Mouse (Mus musculus) activated CD4-positive, CD25-positive, alpha-beta regulatory T cell, adult 4 months (primary cell): ENCODE data around the gene Klhl9. TPM values are rescaled to one million over a fixed set of nuclear protein-coding genes. Genes with fewer than 3 reads are reported as not detected.

ENCODE experiments used
- ATAC-seq: one replicate; pipeline ENCODE4 v1.8.0; 2017
- polyA plus RNA-seq, 2 experiments: library from polyadenylated mRNA; unstranded; fragments of 100-300 nt; shearing (Covaris generic); gene quantifications; one replicate each; pipeline ENCODE4 v1.2.1; 2017

Gene Klhl9
- polyA plus RNA-seq, 2 experiments from 2014 or later, result 31.9 to 33.2 TPM

DNA sequence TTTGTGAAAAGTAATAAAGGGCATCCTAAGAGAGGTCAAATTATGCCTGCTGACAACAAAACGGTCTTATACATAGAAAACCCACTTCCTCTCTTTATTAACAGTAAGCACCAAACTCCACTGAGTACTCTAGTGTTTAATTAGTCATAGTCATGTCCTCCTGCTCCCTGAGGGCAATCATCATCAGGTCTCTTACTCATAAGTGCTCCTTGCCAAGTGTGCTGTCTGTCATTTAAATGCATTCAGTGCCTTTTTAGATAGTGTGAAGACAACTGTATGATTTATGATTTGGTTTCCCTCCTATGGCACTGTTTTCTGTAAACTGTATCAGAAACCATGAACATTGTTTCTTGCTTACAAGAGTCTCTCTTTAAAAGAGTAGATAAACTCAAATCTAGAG is 8.0 kb downstream of the Klhl9 start:
- ATAC-seq, result no peak

DNA sequence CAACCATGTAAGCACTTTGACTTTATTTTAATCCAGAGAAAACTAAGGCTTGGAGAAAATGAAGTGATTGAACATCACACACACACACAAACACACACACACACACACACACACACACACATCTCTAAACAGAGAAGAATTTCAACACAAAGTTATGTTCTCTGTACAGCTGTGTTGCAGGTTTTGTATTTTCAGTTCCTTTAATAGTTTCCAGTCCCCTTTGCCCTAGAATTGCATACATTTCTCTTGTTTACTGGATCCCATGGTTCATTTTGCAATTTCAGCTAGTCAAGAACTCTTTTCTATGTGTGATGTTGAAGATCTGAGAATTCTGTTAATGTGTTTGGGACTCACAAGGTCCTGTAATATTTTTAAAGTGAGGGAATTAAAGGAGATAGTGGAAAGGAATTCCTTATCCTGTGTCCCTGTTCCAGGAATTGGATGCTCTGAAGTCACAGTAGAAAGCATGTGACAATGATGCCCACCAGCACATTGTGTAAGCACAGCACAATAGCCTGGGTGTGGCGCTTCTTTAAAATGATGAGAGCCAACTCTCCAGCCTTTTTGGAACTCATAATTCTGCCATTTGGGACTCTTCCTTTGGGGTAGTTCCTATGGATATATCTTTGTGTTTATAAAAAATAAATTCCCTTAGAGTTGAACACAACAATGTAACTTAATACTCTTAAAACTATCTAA is 15.0 kb downstream of the Klhl9 start:
- ATAC-seq, result no peak

- ATAC-seq, result no peak
Measured at GRCm38 (mm10) chr4:88705924-88706323, 16.3 kb downstream of the Klhl9 start.

- ATAC-seq, result no peak
Measured at GRCm38 (mm10) chr4:88699301-88699700, 23.0 kb downstream of the Klhl9 start.

DNA sequence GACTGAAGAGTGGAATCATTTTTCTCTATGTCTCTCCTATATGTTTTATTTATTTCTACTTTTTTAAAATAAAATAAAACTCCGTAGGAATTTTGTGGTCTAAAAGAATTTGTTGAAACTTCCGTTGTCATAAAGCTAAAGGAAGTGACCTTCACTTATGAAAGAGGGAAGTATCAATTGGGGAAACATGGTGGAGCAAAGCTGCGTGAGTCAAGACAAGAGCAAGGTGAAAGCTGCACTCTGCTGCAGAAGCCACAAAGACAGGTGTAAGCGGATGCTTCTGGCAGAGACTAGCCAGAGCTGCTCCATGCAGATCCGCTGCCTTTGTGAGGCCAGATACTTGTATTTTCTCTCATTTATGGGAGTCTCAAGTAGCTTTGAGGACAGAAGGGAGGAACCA is 23.5 kb downstream of the Klhl9 start:
- no peak for ATAC-seq

GRCm38 (mm10) chr4:88697753-88698152 is 24.5 kb downstream of the Klhl9 start:
- no peak for ATAC-seq

DNA sequence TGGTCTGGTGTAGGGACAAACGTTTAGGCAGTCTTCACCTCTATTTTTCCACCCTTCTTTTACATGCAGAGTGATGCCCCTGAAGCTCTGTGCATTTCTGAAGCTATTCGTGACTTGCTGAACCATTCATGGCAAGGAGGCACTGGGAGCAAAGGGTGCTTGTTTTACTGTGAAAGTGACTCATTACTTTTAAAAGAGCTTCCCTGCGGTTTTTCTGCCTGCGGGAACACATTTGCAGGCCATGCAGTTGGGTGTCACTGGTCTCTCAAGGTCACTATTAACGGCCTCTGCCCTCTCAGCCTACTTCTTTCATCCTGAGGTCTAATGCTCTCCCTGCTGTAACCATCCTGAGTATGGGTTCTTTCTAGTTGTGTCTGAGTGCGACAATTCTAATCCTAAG is 25.2 kb downstream of the Klhl9 start:
- no peak for ATAC-seq

GRCm38 (mm10) chr4:88696237-88696884 is 25.9 kb downstream of the Klhl9 start:
- peak; percentile 44 for ATAC-seq

GRCm38 (mm10) chr4:88693392-88693791 is 28.9 kb downstream of the Klhl9 start:
- peak; percentile 70 for ATAC-seq

GRCm38 (mm10) chr4:88692537-88692936 is 29.7 kb downstream of the Klhl9 start:
- peak; percentile 86 for ATAC-seq

GRCm38 (mm10) chr4:88691259-88691658 is 31.0 kb downstream of the Klhl9 start, which contains the start of gene Ifnab:
TSS of gene Ifnab (minus strand) at chr4:88691359.
- ATAC-seq, result no peak

DNA sequence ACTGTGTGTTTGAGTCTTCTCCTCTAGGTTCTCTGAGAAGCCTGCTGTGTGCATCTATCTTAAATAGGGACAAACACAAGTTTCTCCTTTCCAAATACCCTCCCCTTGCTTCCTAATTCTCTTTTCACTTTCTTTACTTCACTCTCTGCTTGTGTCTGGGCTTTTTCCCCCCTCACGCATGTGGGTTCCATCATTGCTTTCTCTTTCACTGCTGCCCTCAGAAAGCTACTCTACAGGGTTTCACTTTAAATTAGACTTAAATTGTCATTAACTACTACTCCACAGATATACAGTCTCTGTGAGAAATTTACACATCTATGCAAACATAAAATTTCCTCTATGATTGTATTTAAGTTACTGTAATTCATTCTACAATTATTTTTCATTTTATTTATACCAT is 38.5 kb downstream of the Klhl9 start, which contains the start of gene Ifna2:
Gene Ifna2 (minus strand): TSS at position 101 of the 400 bp plus-strand sequence.
- no peak for ATAC-seq

GRCm38 (mm10) chr4:88681353-88681752 is 40.9 kb downstream of the Klhl9 start:
- ATAC-seq, result no peak

DNA sequence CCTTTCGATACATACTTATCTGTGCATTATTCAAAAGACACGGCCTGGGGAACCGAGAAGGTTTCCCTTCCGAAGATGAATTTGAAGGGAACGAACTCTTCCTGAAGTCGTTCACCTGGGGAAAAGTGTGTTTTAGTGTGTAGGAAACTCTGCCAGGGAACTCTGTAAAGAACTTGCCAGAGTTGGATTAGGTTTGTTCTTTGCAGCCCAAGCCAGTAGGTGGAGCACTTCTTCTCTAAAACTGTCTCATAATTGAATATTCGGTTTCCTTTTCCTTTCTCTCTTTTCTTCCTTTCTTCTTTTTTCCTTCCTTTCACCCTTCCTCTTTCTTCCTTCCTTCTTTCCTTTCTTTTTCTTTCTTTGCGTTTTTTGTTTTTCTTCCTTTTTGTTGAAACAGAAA is 41.9 kb downstream of the Klhl9 start:
- ATAC-seq, result peak; percentile 57

DNA sequence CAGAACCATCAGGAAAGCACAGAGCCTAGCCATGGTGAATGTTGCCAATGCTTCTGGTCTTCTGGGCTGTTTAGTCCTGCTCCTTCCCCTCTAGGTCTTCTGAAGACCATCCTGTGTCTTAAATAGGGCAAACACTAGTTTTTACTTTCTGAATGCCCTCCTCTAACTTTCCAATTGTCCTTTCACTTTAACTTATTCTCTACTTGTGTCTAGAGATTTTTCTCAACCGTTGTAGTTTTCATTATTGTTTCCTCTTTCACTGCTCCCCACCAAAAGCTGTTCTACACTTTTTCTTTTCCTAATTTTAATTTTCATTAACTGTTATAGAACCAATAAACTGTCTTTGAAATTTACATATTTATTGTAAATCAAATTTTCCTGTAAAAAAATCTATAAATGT is 45.4 kb downstream of the Klhl9 start, which contains the start of gene Ifna16:
Gene Ifna16 (minus strand): TSS at position 101 of the 400 bp plus-strand sequence.
- no peak for ATAC-seq

Other genes starting within 250 kb of the Klhl9 start
- gene Ifnb1, start 199.7 kb downstream of the Klhl9 start, polyA plus RNA-seq, result not detected
- not detected for gene Ifna15, start 164.2 kb downstream of the Klhl9 start, polyA plus RNA-seq
- not detected for gene Ifna14, start 150.7 kb downstream of the Klhl9 start, polyA plus RNA-seq
- gene Ifna9, start 130.1 kb downstream of the Klhl9 start, polyA plus RNA-seq, result not detected
- gene Ifna12, start 119.1 kb downstream of the Klhl9 start, polyA plus RNA-seq, result not detected
- gene C87499, start 88.1 kb downstream of the Klhl9 start, polyA plus RNA-seq, result not detected
- gene Ifna13, start 78.0 kb downstream of the Klhl9 start, polyA plus RNA-seq, result not detected
- gene Ifna16, start 45.5 kb downstream of the Klhl9 start, polyA plus RNA-seq, result not detected
- not detected for gene Ifna2, start 38.6 kb downstream of the Klhl9 start, polyA plus RNA-seq
- not detected for gene Ifnab, start 31.1 kb downstream of the Klhl9 start, polyA plus RNA-seq
- not detected for gene Gm26566, start 660 bp downstream of the Klhl9 start, polyA plus RNA-seq
- not detected for gene Gm13271, start 32.4 kb upstream of the Klhl9 start, polyA plus RNA-seq
- gene Gm13283, start 37.7 kb upstream of the Klhl9 start, polyA plus RNA-seq, result under 1 TPM in 1 of 2 experiments, not detected in 1; 0.37 TPM
- not detected for gene Gm13290, start 51.4 kb upstream of the Klhl9 start, polyA plus RNA-seq
- gene Gm13289, start 54.5 kb upstream of the Klhl9 start, polyA plus RNA-seq, result not detected
- gene Gm13272, start 57.4 kb upstream of the Klhl9 start, polyA plus RNA-seq, result not detected
- gene Ifnz, start 59.7 kb upstream of the Klhl9 start, polyA plus RNA-seq, result not detected
- gene Gm13276, start 63.2 kb upstream of the Klhl9 start, polyA plus RNA-seq, result not detected
- not detected for gene Gm13277, start 66.2 kb upstream of the Klhl9 start, polyA plus RNA-seq
- gene Gm13278, start 69.1 kb upstream of the Klhl9 start, polyA plus RNA-seq, result not detected
- not detected for gene Gm13275, start 72.0 kb upstream of the Klhl9 start, polyA plus RNA-seq
- gene Gm13279, start 74.9 kb upstream of the Klhl9 start, polyA plus RNA-seq, result not detected
- gene Gm13285, start 77.2 kb upstream of the Klhl9 start, polyA plus RNA-seq, result under 1 TPM in 1 of 2 experiments, not detected in 1; 0.38 TPM
- not detected for gene Gm13287, start 80.8 kb upstream of the Klhl9 start, polyA plus RNA-seq
- gene Gm13288, start 83.1 kb upstream of the Klhl9 start, polyA plus RNA-seq, result not detected
- not detected for gene Ifna7, start 93.8 kb upstream of the Klhl9 start, polyA plus RNA-seq
- not detected for gene Ifna11, start 97.5 kb upstream of the Klhl9 start, polyA plus RNA-seq
- gene Ifna6, start 105.0 kb upstream of the Klhl9 start, polyA plus RNA-seq, result not detected
- not detected for gene Ifna5, start 113.1 kb upstream of the Klhl9 start, polyA plus RNA-seq
- not detected for gene Ifna4, start 119.4 kb upstream of the Klhl9 start, polyA plus RNA-seq
- gene Ifna1, start 127.6 kb upstream of the Klhl9 start, polyA plus RNA-seq, result not detected
- gene Ifne, start 157.7 kb upstream of the Klhl9 start, polyA plus RNA-seq, result not detected